Mouse (Mus musculus) lung, postnatal 0 days (tissue): ENCODE data around the gene Aco1. TPM values are rescaled to one million over a fixed set of nuclear protein-coding genes. Genes with fewer than 3 reads are reported as not detected.
A peak's percentile ranks its signal among the peaks of the same experiment; 100 is the strongest.

ENCODE experiments used
- ATAC-seq: fragments of 200-750 bp; cut with Nextera tagmentation; 2 replicates; pipeline ENCODE4 v1.8.0; 2017; ENCODE audit warnings: moderate library complexity
- DNase-seq: peaks from one replicate; pipeline ENCODE4 v3.0.0-alpha.2; 2016; ENCODE audit warnings: low spot score
- H3K27ac ChIP-seq: fragments of 300-500 bp; sonication (generic); 2 replicates; pipeline ENCODE4 v1.5.1; 2014; ENCODE audit warnings: antibody characterized with exemption, mild to moderate bottlenecking, low read length, mixed read lengths
- H3K27me3 ChIP-seq: fragments of 300-500 bp; sonication (generic); replicated peaks from 2 replicates; pipeline ENCODE4 v1.6.1; 2014; ENCODE audit warnings: low read length, mixed read lengths; ENCODE audit not compliant: insufficient read depth
- H3K36me3 ChIP-seq: fragments of 300-500 bp; sonication (generic); 2 replicates; pipeline ENCODE4 v1.6.1; 2014; ENCODE audit warnings: low read length, mixed read lengths; ENCODE audit not compliant: insufficient read depth
- H3K4me1 ChIP-seq: fragments of 300-500 bp; sonication (generic); 2 replicates; pipeline ENCODE4 v1.6.1; 2014; ENCODE audit warnings: antibody characterized with exemption, low read depth, low read length, mixed read lengths; ENCODE audit not compliant: insufficient read depth
- H3K4me2 ChIP-seq: fragments of 300-500 bp; sonication (generic); replicated peaks from 2 replicates; pipeline ENCODE4 v1.6.1; 2014; ENCODE audit warnings: low read depth, mild to moderate bottlenecking, low read length, moderate library complexity, mixed read lengths
- H3K4me3 ChIP-seq: fragments of 300-500 bp; sonication (generic); 2 replicates; pipeline ENCODE4 v1.5.1; 2014; ENCODE audit warnings: low read depth, low read length
- H3K9ac ChIP-seq: fragments of 300-500 bp; sonication (generic); replicated peaks from 2 replicates; pipeline ENCODE4 v1.6.1; 2014; ENCODE audit warnings: low read depth, mild to moderate bottlenecking
- H3K9me3 ChIP-seq: fragments of 300-500 bp; sonication (generic); 2 replicates; pipeline ENCODE4 v1.6.1; 2016; ENCODE audit warnings: low read length, mixed read lengths
- CTCF ChIP-seq: IDR thresholded peaks from 2 replicates; pipeline ENCODE4 v1.5.1; 2016; ENCODE audit warnings: antibody characterized with exemption, mild to moderate bottlenecking
- EP300 ChIP-seq: IDR thresholded peaks from 2 replicates; pipeline ENCODE4 v1.6.1; 2016; ENCODE audit warnings: antibody characterized with exemption, mild to moderate bottlenecking, control low read depth
- WGBS: fragments of 180-500 bp; shearing (Covaris S2); extraction: QIAGEN DNeasy Blood & Tissue Kit; methylation state at CpG from one replicate; pipeline ENCODE4 v1.1.7; 2014; 5-methylcytosine and 5-hydroxymethylcytosine counted together
- polyA plus RNA-seq: library from polyadenylated mRNA; unstranded; fragments of >200 nt; fragmentation: Nextera tagmentation; extraction: Ambion mirVana; gene quantifications from 2 replicates; pipeline ENCODE4 v1.2.1, GENCODE M21; 2015

The Aco1 gene
- polyA plus RNA-seq, 1 experiment from 2014 or later: 38.0 TPM

GRCm38 (mm10) chr4:40155467-40155999, 12.7 kb downstream of the Aco1 start:
- H3K27me3 ChIP-seq: no peaks in the 10 kb centered on the region
- H3K9me3 ChIP-seq: no peaks in the 10 kb centered on the region
- no peak for DNase-seq
- H3K27ac ChIP-seq: peak overlapping the region; percentile 51; the same call in 1 of the 2 replicates
- no peak overlapping the region for H3K4me2 ChIP-seq
- TF ChIP-seq CTCF (no peak), EP300 (no peak)
- H3K36me3 ChIP-seq: no peaks in the 10 kb centered on the region
- H3K9ac ChIP-seq: no peak overlapping the region
- no peak for ATAC-seq
- H3K4me3 ChIP-seq: no peak overlapping the region
- peaks cover 25% of the 10 kb centered on the region; the same call in 1 of the 2 replicates for H3K4me1 ChIP-seq
- 65% methylated on average over 13 of the region's 13 CpGs for WGBS

- H3K4me2 ChIP-seq: no peak overlapping the region
- peak overlapping the region; percentile 69; the same call in 1 of the 2 replicates for H3K27ac ChIP-seq
- H3K27me3 ChIP-seq: no peaks in the 10 kb centered on the region
- H3K4me3 ChIP-seq: no peak overlapping the region
- ATAC-seq: peak; percentile 74
- no peak overlapping the region for H3K9ac ChIP-seq
- no peaks in the 10 kb centered on the region for H3K36me3 ChIP-seq
- H3K4me1 ChIP-seq: peaks cover 25% of the 10 kb centered on the region; the same call in 1 of the 2 replicates
- no peak for TF ChIP-seq CTCF
- no peak; the same call in 1 of the 2 replicates for TF ChIP-seq EP300
- peak; percentile 89 for DNase-seq
- no peaks in the 10 kb centered on the region for H3K9me3 ChIP-seq
- 30% methylated on average over 2 of the region's 2 CpGs for WGBS
Observed at GRCm38 (mm10) chr4:40156153-40156552, 13.3 kb downstream of the Aco1 start.

- peak overlapping the region; percentile 22 for H3K4me2 ChIP-seq
- no peak overlapping the region for H3K9ac ChIP-seq
- H3K4me1 ChIP-seq: peaks cover 25% of the 10 kb centered on the region; the same call in 1 of the 2 replicates
- TF ChIP-seq CTCF (no peak), EP300 (no peak)
- H3K36me3 ChIP-seq: no peaks in the 10 kb centered on the region
- ATAC-seq: peak; percentile 64
- WGBS: 47% methylated on average over 18 of the region's 18 CpGs
- H3K9me3 ChIP-seq: no peaks in the 10 kb centered on the region
- no peak overlapping the region for H3K4me3 ChIP-seq
- DNase-seq: peak; percentile 70
- H3K27ac ChIP-seq: peak overlapping the region; percentile 69
- H3K27me3 ChIP-seq: no peaks in the 10 kb centered on the region
Observed at GRCm38 (mm10) chr4:40156582-40157499, 14.0 kb downstream of the Aco1 start.

GRCm38 (mm10) chr4:40157500-40158223, 14.8 kb downstream of the Aco1 start:
- ATAC-seq: peak; percentile 62
- 47% methylated on average over 5 of the region's 5 CpGs for WGBS
- peak; percentile 28; the same call in 1 of the 2 replicates for TF ChIP-seq EP300
- no peak for TF ChIP-seq CTCF
- Histone ChIP-seq H3K4me2 (no peak overlapping the region; the same call in 1 of the 2 replicates), H3K4me1 (peaks cover 25% of the 10 kb centered on the region; the same call in 1 of the 2 replicates), H3K9me3 (no peaks in the 10 kb centered on the region), H3K4me3 (no peak overlapping the region), H3K27ac (peak overlapping the region; percentile 69), H3K27me3 (no peaks in the 10 kb centered on the region), H3K36me3 (no peaks in the 10 kb centered on the region), H3K9ac (no peak overlapping the region)
- DNase-seq: peak; percentile 63

- ATAC-seq (peak; percentile 11; the same call in 1 of the 2 replicates), DNase-seq (peak; percentile 49)
- peak overlapping the region; percentile 69; the same call in 1 of the 2 replicates for H3K27ac ChIP-seq
- TF ChIP-seq EP300 (no peak), CTCF (no peak)
- no peaks in the 10 kb centered on the region for H3K36me3 ChIP-seq
- H3K4me2 ChIP-seq: no peak overlapping the region
- peaks cover 25% of the 10 kb centered on the region; the same call in 1 of the 2 replicates for H3K4me1 ChIP-seq
- no peak overlapping the region for H3K4me3 ChIP-seq
- no peaks in the 10 kb centered on the region for H3K27me3 ChIP-seq
- H3K9ac ChIP-seq: no peak overlapping the region
- 49% methylated on average over 5 of the region's 5 CpGs for WGBS
- no peaks in the 10 kb centered on the region for H3K9me3 ChIP-seq
Observed at GRCm38 (mm10) chr4:40158224-40158540, 15.3 kb downstream of the Aco1 start.
